Mouse (Mus musculus): ENCODE measurements at regions not wholly inside any gene's neighbourhood (a gene's known extent, or its start where the extent isn't known, plus 50 kb on each side); places are given as distances from the start of the nearest gene placed in this dataset.

GRCm38 (mm10) chr1:186376906-186377623 lies 260.0 kb upstream of the Lyplal1 start:
- no peak for DNase-seq (ENCODE audit: low spot score)

- DNase-seq (ENCODE audit: low spot score): no peak
Observed at GRCm38 (mm10) chr1:186374009-186374649, 257.0 kb upstream of the Lyplal1 start.

- no peak for DNase-seq (ENCODE audit: low spot score)
Observed at GRCm38 (mm10) chr1:186373386-186373785, 256.3 kb upstream of the Lyplal1 start.

- no peak for DNase-seq (ENCODE audit: low spot score)
Observed at GRCm38 (mm10) chr1:186372770-186373353, 255.8 kb upstream of the Lyplal1 start.

- DNase-seq (ENCODE audit: low spot score): no peak
Observed at GRCm38 (mm10) chr1:186363356-186363755, 246.2 kb upstream of the Lyplal1 start.

GRCm38 (mm10) chr1:186358011-186358670 lies 241.0 kb upstream of the Lyplal1 start:
- peak; percentile 15 for DNase-seq (ENCODE audit: low spot score)

- no peak for DNase-seq (ENCODE audit: low spot score)
Observed at GRCm38 (mm10) chr1:186354742-186355141, 237.6 kb upstream of the Lyplal1 start.

GRCm38 (mm10) chr1:186354072-186354471 lies 237.0 kb upstream of the Lyplal1 start:
- DNase-seq (ENCODE audit: low spot score): no peak

GRCm38 (mm10) chr1:186350381-186350780 lies 233.3 kb upstream of the Lyplal1 start:
- DNase-seq (ENCODE audit: low spot score): no peak

- DNase-seq (ENCODE audit: low spot score): no peak
Observed at GRCm38 (mm10) chr1:186349966-186350365, 232.9 kb upstream of the Lyplal1 start.

GRCm38 (mm10) chr1:186347413-186348147 lies 230.5 kb upstream of the Lyplal1 start:
- no peak for DNase-seq (ENCODE audit: low spot score)

GRCm38 (mm10) chr1:186345449-186345848 lies 228.3 kb upstream of the Lyplal1 start:
- DNase-seq (ENCODE audit: low spot score): no peak

GRCm38 (mm10) chr1:186342931-186343506 lies 225.9 kb upstream of the Lyplal1 start:
- no peak for DNase-seq (ENCODE audit: low spot score)

- no peak for DNase-seq (ENCODE audit: low spot score)
Observed at GRCm38 (mm10) chr1:186342391-186342790, 225.3 kb upstream of the Lyplal1 start.

- DNase-seq (ENCODE audit: low spot score): no peak
Observed at GRCm38 (mm10) chr1:186341878-186342277, 224.8 kb upstream of the Lyplal1 start.

GRCm38 (mm10) chr1:186340701-186341100 lies 223.6 kb upstream of the Lyplal1 start:
- DNase-seq (ENCODE audit: low spot score): peak; percentile 21

- no peak for DNase-seq (ENCODE audit: low spot score)
Observed at GRCm38 (mm10) chr1:186317285-186317684, 200.2 kb upstream of the Lyplal1 start.

- DNase-seq (ENCODE audit: low spot score): no peak
Observed at GRCm38 (mm10) chr1:186314180-186314579, 197.1 kb upstream of the Lyplal1 start.

GRCm38 (mm10) chr1:186312698-186313097 lies 195.6 kb upstream of the Lyplal1 start:
- DNase-seq (ENCODE audit: low spot score): no peak

- DNase-seq (ENCODE audit: low spot score): no peak
Observed at GRCm38 (mm10) chr1:186312008-186312407, 194.9 kb upstream of the Lyplal1 start.

GRCm38 (mm10) chr1:186307627-186308026 lies 190.5 kb upstream of the Lyplal1 start:
- DNase-seq (ENCODE audit: low spot score): no peak

- no peak for DNase-seq (ENCODE audit: low spot score)
Observed at GRCm38 (mm10) chr1:186297464-186297863, 180.4 kb upstream of the Lyplal1 start.
